Mouse (Mus musculus) urinary bladder, postnatal 25 days (tissue): ENCODE data around the gene Speg.

Source experiments
- DNase-seq: peaks from one replicate; pipeline ENCODE4 v3.0.0; 2022; ENCODE audit warnings: low spot score

Speg gene

DNA sequence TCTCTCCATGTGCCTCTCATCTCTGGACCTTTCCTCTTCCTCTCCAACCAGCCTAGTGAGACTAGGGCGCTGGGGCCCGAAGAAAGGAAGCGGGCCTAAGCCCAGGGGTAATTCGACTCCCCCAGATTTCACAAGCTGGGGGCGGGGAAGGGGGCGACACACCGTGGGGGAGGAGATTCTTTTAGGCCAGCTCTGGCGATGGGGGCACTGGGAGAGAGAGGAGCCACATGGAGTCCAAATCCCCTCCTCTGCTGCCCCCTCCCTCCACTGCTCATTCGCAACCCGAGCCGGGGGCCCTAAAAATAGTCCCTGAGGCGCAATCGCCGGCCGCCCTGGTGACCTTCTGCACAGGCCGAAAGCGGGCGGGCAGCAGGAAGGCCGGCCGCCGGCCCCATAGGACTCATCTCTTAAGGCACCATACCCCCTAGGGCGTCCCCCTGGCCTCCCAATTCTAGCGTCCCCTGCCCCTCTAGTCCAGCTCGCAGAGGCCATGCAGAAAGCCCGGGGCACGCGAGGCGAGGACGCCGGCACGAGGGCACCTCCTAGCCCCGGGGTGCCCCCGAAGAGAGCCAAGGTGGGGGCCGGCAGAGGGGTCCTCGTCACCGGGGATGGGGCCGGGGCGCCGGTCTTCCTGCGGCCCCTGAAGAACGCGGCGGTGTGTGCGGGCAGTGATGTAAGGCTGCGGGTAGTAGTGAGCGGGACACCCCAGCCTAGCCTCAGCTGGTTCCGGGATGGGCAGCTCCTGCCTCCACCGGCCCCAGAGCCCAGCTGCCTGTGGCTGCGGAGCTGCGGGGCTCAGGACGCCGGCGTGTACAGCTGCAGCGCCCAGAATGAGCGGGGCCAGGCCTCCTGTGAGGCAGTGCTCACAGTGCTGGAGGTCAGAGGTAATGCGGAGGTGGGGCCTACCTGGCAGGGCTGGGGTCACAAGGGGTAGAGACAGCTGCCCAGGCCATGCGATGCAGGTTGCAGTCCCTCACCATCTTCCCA is at the start of gene Speg:
Speg (plus strand) TSS at position 348 of the 987 bp plus-strand sequence.
- no peak for DNase-seq

DNA sequence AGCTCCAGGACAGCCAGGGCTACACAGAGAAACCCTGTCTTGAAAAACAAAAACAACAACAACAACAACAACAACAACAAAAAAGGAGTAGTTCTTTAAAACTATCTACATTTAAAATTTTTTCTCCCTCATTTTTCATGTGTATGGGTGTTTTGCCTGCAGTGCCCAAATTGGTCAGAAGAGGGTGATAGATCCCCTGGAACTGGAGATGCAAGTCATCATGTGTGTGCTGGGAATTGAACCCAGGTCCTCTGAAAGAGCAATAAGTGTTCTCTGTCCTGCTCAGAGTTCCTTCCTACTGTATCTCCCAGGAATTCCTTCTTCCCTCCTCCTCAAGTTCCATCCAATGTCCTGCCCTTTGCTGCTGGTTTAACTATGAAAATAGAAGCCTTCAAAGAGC is 47.6 kb upstream of the Speg start:
- DNase-seq = no peak

DNA sequence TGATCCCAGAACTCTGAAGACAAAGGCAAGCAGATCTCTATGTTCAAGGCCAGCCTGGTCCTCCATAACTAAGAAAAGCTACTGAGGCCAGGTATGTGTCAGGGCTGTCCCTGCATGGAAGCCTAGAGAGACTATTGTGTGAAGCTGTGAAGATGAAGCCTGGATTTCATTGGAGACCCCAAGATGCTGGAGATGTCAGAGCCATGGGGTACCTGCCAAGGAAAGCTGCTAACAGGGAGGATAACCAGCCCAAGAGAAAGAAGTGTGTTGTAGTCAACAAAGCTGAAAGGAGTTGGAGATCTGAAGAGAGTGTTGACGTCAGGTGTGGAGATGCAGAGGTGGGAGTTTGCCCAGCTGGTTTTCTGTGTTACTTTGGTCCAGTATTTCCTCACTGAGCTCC is 43.8 kb upstream of the Speg start:
- DNase-seq = no peak

DNA sequence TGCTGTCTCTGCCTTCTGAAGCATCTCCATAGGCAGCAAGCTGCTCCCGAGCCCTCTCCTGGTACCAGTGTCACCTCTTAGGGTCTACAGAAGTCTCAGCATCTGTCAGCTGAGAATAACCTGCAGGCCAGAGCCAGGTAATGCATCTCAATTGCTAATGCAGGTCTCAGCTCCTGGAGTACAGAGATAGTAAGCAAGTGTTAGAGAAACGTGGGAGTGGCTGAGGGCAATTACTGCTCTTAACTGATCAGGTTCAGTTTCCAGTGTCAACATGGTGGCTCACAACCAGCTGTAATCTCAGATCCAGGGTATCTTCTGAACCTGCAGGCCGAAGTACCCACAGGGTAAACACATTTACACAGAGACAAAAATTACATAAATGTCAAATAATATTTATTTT is 38.6 kb upstream of the Speg start:
- DNase-seq = no peak

DNA sequence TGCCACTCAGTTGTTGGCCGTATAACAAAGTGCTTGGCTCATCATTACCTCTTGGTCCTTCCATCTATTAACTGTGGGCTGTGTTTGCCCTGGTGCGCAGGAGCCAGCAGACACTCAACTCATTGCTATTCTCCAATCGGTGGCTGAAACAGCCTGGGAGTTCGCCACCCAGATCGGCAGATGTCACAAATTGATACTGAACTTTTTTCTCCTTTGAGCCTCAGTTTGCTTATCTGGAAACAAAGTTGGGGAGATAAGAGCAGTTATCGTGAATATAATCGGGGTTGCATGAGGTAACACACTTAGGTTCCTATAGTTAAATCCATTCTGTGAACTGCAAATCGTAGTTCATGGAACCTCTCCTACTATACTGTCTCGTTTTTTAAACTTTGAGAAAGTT is 38.0 kb upstream of the Speg start:
- DNase-seq = no peak

DNA sequence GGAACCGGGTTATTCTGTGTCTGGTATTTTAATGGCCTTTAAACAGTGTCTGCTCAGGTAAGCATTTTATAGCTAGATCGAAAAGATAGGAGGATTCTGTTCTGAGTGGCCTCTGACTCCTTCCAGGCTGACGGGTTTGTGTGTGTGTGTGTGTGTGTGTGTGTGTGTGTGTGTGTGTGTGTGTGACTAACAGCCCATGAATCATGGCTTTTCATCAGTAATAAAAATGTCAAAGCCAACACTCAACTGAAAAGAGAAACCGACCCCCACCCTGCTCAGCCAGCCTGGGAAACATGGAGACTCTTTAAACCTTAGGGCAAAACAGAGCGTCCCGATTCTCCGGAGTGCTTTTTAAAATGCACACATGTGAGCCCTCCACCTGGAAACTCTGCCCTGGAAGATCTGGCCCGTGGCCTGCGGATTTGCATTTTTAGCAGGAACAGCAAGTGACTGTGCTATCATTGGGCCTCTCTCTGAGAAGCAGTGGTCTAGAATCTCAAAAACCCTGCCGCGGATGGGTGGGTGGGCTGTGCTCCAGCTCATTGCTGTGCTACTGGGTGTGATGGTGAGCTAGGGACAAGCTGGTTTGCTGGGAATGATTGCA is 36.9 kb upstream of the Speg start:
- no peak for DNase-seq

DNA sequence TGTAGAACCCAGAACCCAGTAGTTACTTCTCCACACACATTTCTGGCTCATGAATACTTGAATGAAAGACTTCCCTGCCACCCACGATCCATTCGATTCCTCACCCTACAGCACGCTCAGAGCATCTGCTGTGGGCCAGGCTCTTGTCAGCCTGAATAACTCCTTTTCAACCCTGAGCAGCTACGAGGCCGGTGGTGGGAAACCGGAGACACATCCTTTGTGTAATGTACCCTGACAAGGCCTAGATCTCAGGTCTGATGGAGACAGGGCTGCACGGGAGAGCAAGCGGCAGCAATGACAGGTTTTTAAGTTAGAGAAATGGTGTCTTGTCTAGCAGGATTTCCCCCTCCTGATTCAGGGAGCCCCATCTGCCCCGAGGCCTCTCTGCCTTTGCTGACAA is 35.8 kb upstream of the Speg start:
- no peak for DNase-seq

DNA sequence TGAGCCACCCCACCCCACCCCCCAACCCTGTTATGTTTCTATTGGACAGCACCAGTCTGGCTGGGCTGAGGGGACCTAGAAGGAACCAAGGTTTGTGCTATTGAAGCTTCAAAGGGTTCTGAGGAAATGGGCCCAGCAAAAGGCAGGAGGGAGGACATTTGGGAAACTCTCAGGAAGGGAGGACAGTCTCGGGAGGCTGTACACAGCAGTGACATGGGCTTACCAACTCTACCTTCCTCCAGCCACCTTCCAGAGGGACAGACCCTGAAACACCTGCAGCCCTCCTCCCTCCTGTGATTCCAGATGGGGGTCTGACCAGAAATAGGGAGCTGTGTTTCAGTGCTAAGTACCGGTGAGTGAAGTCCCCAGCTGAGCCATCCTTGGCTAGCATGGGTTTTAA is 34.6 kb upstream of the Speg start:
- DNase-seq = no peak

DNA sequence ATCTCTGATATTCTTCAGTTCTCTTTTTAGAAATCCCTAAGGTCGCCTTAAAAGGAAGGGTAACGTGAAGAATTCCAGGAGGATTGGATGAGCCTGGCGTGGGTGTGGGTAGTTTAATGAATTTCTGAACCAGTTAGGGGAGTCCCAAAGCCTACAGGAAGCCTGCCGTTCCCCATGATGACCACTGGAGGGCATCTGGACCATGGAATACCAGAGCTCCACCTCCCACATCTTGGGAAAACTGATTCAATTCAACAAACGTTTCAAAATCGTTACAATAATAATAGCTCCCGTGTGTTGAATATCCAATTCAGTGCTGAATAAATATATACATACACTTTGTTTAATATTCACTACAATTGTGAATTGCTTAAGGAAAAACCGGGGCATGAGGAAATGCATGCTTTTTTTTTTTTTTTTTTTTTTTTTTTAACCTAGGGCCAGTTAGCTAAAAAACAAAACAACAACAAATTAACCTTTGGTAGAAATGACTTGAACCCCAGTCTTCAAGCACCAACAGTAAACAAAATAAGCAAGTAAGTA is 32.2 kb upstream of the Speg start:
- DNase-seq = peak; percentile 52

DNA sequence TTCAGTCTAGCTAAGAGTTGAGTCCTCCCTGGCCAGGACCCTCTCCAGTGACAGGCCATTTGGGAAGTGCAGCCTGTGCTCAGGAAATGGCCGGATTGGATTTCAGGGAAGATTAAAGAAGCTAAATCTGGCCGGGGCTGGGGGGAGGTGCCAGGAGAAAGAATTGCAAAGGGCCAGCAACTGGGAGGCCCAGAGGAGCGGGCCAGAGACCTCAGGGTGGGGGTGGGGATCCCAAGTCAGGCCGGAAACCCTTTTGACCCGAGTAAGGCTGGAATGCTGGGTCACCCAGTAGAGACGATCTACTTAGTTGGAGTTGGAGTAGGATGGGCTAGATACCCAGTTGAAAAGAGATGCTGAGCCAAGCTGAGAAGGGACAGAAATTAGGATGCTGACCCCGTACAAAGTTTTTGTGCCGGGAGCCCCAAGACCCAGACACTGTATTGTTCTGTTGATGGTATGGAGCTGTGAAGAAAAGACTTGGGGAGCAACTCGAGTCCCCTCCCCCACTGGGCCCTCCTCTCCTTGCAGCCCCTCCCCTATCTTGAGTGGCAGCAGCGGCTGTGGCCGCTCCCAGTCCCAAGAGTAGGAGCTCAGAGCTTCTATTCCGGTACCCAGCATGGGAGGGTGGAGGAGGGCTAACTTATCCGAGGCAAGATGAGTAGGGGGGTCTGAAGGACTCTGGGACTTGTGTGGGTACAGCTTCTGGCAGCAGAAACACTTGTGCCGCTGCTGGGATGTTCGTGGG is 30.6 kb upstream of the Speg start:
- no peak for DNase-seq

DNA sequence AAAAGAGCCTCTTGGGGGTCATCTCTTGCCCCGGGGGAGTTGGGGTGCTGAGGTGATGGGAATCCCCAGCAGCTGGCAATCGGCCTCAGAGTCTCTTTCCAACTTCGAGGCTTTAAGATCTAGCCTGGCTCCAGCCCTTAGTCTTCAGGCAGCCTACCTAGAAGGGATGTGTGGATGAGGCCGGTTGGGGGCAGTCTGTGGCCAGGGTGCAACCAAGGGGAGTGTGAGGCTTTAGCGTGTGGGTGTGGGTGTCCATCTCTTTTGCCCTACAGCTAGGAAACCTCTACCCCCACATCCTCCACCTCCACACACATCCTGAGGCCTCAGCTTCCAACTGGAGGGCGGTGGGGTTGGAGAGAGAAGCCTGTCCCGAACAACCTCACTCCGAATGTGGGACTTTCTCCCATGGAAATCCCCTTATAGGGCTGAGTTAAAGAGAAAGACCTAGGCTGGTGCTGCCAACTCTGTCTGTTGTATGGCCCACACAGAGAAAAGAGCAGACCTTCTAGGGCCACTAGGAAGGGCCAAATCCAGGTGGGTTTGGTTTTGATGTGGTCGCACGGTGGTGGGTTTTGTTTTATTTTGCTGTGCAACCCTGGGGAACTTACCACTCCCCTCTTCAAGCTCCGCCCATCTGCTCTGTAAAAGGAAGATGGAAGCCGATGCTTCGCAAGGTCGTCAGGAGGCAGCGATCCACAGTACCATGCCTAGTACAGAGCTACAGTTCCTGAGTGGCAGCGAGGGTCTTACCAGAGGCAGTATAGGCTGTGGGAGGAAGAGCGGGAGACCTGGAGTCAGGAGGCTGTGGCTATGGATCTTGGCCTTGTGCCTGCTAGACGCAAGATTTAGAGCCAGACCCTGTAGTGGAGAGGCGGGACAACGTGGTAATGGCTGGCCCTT is 29.8 kb upstream of the Speg start:
- DNase-seq = no peak

DNA sequence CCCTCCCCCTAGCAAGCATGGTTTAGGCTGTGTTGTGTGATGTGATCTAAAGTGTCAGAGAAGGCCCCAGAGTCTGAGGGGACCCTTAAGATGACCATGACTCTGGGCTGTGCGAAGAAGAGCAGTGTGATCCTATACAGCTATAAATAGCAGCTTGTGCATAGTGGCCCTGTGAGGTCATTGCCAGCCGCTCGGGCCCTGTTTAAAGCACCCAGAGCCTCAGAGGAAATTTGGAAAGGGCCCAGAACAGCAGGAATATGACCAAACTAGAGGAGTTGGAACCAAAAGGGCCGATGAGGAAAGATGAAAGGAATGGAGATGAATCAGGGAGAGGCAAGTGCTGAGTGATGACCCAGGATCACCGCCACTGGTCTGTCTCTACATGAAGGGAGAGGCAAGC is 27.8 kb upstream of the Speg start:
- DNase-seq = no peak

DNA sequence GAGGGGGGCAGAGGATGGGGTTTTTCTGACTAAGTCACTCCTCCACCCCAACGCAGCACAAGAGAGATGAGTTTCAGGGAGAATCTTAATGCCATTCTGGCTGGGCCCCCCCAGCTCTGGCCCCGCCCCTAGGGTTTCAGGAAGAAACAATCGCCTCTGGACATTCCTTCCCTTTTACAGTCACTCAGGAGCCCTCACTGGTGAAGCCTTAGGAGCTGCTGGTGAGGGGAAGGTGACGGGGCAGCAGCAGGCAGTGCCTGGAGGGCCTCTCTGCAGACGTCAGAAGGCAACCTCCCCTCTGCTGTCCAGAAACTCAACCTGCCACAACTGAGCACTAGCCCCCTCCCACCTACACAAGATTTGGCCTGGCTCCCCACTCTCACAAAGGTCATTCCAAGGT is 25.8 kb upstream of the Speg start:
- no peak for DNase-seq

DNA sequence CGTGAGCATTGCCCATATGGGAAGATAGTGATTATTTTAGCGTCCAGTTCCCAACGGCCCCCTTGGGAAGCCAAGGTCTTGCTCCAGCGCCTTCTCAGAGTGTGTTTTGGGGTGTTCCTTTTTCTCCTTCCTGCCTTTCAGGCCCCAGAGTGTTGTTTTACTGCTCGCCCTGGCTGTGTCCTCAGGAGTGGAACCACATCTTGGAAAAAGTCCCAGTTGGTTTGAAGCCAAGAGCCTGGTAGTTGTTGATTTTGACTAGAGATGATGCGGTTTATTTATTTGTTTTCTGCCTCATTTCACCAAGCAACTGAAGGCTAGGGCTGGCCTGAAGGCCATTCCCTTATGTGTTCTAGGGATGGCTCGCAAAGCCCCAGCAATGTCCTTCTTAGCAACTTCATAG is 17.8 kb upstream of the Speg start:
- DNase-seq = no peak

DNA sequence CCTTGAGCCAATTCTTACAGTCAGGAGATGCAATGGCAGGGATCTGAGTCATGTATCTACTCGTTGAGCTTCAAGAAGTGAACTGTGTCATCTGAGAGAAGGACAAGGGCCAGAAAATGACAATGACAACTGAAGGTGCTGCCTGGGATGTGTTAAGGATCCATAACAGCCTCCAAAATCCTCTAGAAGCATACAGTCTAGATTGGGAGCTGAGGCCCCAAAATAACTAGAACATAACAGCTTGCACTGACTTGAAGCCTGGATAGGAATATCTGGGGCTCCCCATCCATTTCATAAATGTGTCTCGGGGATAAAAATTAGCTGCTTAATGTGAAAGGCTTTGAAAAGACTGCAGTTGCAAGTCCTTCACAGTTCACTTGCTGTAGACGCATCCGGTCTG is 17.1 kb upstream of the Speg start:
- DNase-seq = no peak

DNA sequence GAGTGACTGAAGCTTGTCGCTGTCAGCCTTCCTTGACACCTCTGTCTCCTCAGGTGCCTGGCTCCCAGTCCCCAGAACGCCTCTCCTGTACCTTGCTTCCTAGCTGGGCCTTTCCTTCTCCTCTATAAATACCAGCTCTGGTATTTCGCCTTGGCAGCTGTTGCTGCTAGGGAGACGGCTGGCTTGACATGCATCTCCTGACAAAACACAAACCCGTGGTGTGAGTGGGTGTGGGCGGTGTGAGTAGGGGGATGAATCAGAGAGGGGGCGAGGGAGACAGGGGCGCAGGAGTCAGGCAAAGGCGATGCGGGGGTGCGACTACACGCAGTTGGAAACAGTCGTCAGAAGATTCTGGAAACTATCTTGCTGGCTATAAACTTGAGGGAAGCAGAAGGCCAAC is 15.8 kb upstream of the Speg start:
- no peak for DNase-seq

DNA sequence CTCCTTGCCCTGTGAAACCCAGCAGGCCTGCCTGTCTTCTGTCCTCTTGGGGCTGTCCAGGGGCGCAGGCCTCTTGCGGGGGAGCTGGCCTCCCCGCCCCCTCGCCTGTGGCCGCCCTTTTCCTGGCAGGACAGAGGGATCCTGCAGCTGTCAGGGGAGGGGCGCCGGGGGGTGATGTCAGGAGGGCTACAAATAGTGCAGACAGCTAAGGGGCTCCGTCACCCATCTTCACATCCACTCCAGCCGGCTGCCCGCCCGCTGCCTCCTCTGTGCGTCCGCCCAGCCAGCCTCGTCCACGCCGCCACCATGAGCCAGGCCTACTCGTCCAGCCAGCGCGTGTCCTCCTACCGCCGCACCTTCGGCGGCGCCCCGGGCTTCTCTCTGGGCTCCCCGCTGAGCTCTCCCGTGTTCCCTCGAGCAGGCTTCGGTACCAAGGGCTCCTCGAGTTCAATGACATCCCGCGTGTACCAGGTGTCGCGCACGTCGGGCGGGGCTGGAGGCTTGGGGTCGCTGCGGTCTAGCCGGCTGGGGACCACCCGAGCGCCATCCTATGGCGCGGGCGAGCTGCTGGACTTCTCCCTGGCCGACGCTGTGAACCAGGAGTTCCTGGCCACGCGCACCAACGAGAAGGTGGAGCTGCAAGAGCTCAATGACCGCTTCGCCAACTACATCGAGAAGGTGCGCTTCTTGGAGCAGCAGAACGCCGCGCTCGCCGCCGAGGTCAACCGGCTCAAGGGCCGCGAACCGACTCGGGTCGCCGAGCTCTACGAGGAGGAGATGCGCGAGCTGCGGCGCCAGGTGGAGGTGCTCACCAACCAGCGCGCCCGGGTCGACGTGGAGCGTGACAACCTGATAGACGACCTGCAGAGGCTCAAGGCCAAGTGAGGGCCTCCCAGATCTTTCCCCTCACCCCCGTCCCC is 14.7 kb upstream of the Speg start, which contains the start of gene Des:
Des (plus strand) TSS at position 218 of the 920 bp plus-strand sequence.
- peak; percentile 32 for DNase-seq

DNA sequence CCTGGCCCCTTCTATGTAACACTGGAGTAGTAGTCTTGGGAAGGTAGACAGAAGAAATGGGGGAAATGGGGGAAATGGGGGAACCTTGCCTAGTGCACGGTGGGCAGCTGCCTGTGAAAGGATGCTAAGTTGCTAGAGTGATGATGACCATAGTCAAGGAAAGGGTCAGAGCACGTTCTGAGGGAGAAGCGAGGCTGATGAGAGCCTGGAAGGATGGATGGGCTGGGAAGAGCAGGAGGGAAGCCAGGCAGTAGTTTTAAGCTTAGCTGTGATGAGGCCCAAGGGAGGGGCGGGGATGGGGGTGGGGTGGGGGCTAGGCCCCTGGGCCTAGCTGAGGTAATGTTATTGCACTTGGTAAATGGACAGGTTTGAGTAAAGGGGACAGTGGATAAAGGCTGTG is 14.0 kb upstream of the Speg start:
- no peak for DNase-seq

DNA sequence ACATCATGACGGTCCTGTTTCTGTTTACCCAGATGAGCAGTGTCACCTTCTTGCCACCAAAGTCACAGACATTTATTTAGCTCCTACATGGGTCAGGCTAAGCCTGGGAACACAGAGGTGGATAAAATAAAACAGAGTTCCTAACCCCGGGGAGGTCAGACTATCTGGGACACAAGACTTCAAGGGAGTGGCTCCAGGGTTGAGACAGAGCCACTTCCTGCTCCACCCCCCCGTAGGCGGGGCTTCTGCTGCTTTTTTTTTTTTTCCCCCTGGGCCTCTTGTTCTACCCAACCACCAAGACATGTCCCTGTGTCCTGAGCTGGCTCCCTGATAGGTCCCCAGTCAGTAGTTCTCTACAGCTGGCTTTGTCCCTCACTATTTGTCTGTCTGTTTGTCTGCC is 13.3 kb upstream of the Speg start:
- DNase-seq = no peak

DNA sequence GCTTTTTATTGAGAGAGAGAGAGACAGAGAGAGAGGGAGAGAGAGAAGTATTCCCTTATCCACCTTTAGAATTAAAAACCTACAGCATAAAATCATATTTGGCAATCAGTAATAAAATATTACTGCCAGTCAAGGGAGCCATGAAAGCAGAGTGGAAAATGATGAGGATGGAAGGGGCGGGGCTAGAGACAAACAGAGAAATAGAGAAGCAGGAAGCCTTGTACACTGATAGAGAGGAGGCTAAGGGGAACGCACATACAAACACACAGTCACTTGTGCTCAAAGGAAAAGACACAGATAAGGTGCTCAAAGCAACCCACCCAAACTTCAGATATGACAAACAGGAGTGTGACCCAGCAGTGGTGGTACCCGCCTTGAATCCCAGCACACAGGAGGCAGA is 11.2 kb upstream of the Speg start:
- no peak for DNase-seq
